Mouse (Mus musculus) neutrophil, adult 83 days (primary cell): ENCODE data around the gene Dhdds. TPM values are rescaled to one million over a fixed set of nuclear protein-coding genes. Genes with fewer than 3 reads are reported as not detected.

ENCODE experiments used
- total RNA-seq, 2 experiments: library from RNA; stranded (reverse); gene quantifications; one replicate each; pipeline ENCODE4 v1.2.4; 2023

Gene Dhdds
- total RNA-seq: 10 to 100 TPM; 65.1 to 68.3 TPM

DNA sequence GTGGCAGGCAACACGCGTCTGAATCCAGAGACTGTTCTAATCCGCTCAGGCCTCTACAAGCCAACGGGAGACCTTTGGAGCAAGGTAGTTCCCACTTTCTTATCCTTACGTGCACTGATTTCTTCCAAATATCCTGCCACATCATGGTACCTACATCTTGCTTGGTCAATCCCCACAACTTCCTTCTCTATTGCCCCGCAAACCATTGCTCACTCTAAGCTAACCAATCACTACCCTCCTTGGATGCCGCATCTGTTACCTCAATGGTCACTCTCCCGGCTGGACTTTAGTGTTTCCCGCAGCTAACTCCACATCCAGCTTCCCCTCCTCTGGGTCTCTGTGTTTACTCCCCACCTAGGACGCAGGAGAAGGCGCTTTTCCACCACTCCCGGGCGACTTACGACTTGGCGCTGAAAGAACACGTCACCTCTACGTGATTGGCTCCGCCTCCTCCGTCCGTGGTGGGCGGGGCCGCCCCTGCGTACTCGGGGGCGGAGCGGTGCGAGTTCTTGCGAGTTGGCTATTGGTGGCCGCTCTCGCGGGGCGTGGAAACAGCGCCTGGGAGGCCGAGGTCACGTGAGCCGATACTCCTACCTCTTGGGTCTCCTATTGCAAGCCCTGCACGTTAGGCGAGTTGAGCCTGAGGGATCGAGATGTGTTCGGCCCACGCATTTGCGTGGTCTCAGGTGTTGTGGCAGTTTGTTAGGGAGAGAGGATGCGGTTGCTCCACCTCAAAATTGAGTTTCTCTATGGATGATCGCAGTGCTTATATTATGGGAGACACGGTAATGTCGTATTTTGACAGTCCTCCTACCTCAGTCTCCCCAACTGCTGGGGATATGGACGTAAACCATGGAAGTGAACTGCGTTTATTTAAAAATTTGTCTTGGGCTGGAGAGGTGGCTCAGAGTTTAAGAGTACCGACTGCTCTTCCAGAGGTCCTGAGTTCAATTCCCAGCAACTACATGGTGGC lies at the start of gene Dhdds:
Dhdds (minus strand) TSS at position 453 of the 973 bp plus-strand sequence.

DNA sequence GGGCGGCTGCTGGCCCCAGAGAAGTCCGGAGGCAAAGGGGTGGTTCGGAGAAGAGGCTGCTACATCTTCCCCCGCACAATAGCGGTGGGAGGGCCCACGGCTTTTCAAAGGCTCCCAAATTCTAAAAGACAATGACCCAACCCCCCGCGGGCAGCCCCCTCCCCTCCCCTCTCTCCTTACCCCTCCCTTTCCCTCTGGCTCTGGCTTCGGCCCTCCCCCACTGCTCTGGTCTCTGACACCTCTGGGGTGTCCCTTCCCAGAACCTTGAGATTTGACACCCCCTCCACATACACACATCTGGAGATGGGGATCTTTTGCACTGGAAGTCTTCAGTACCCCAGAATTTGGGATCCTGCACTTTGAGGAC lies 18.0 kb upstream of the Dhdds start, which contains the start of gene Lin28a:
Lin28a (minus strand) TSS at position 63 of the 367 bp plus-strand sequence.

DNA sequence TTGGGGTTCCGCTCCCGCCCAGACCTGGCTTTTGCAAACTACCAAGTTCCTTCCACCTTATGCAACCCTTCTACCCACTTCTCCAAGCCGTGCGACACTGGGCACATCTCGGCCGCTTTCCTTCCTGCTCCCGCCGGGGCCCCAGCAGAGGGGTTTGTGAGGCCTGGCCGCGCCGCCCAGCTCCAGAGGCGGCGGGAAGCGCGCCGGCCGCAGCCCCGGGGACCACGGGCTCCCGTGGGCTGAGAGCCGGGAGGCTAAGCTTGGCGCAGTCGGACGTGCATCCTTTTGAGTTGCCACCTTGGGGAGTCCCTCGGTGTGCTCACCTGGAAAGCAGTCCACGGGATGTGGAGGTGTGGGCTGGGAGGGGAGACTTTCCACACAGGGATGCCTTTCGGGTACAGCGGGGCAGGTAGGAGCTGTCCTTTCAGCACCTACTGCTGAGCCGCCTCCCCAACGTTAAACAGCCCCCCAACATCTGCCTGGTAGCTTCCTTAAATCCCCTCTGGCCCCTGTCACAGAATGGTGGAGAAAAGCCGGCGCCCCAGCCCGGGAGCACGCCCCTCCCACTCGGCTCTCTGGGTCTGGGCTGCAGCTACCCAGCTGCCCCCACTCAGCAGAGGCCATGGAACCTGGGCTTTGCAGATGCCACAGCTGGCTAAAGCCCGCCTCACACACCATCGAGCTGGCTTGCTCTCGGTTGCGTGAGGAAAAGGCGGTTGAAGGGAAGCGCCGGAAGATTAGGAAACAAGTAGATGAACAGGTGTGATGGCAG lies 32.4 kb downstream of the Dhdds start, which contains the start of gene Hmgn2:
Hmgn2 (minus strand) TSS at position 501 of the 772 bp plus-strand sequence.

Other genes starting within 250 kb of the Dhdds start
- gene Arid1a, start 244.1 kb downstream of the Dhdds start, total RNA-seq: 100 to 1,000 TPM; 128 to 143 TPM
- 100 to 1,000 TPM; 253 to 272 TPM for gene Rps6ka1, start 113.1 kb downstream of the Dhdds start, total RNA-seq
- 1,000 to 10,000 TPM; 1,319 to 1,440 TPM for gene Hmgn2, start 32.3 kb downstream of the Dhdds start, total RNA-seq
- 10 to 100 TPM; 48.0 to 51.8 TPM for gene Lin28a, start 17.9 kb upstream of the Dhdds start, total RNA-seq
- not detected for gene Zfp683, start 52.9 kb upstream of the Dhdds start, total RNA-seq
- gene Crybg2, start 59.9 kb upstream of the Dhdds start, total RNA-seq: under 1 TPM in 1 of 2 experiments, not detected in 1; 0.59 TPM
- gene Cd52, start 94.2 kb upstream of the Dhdds start, total RNA-seq: 1,000 to 10,000 TPM; 1,531 to 1,665 TPM
- gene Ubxn11, start 101.7 kb upstream of the Dhdds start, total RNA-seq: 1 to 10 TPM; 5.0 to 8.1 TPM
- gene Sh3bgrl3, start 127.9 kb upstream of the Dhdds start, total RNA-seq: 100 to 1,000 TPM; 911 to 950 TPM
- gene Cep85, start 186.2 kb upstream of the Dhdds start, total RNA-seq: 10 to 100 TPM; 17.4 to 17.6 TPM
- gene Gm7534, start 202.1 kb upstream of the Dhdds start, total RNA-seq: not detected
- gene Catsper4, start 226.5 kb upstream of the Dhdds start, total RNA-seq: not detected
- gene Cnksr1, start 237.5 kb upstream of the Dhdds start, total RNA-seq: not detected
- gene E130218I03Rik, start 242.7 kb upstream of the Dhdds start, total RNA-seq: not detected
- gene Zfp593, start 244.7 kb upstream of the Dhdds start, total RNA-seq: 1 to 10 TPM; 5.9 to 6.1 TPM
- not detected for gene Gm30191, start 246.0 kb upstream of the Dhdds start, total RNA-seq